Mouse (Mus musculus) cerebellum, adult 18-20 months (tissue): Measurements from ENCODE around the gene Satb1.

Source experiments
- DNase-seq, 2 experiments: peaks; one replicate each; pipeline ENCODE4 v3.0.0; 2021

Gene Satb1

DNA sequence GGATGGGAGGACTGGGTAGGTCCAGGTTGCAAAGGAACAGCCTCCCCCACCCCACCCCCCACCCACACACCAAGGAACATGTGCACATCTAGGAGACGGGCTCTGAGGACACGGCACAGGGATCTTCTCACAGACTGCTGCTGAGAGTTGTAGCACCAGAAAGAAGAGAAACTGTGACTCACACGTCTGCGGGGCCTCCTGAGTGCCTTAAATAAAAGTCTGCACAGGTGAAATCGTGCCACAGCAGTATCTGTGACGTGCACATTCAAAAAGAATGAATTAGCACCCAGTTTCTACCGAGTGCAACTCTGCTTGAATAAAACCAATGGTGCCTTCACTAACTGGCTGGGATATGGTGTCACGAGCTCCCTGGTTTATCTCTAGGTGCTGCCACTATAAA, 69.5 kb downstream of the Satb1 start:
- DNase-seq = no peak

- no peak for DNase-seq
These were observed 70.6 kb downstream of the Satb1 start for GRCm38 (mm10) chr17:51762503-51762902.

DNA sequence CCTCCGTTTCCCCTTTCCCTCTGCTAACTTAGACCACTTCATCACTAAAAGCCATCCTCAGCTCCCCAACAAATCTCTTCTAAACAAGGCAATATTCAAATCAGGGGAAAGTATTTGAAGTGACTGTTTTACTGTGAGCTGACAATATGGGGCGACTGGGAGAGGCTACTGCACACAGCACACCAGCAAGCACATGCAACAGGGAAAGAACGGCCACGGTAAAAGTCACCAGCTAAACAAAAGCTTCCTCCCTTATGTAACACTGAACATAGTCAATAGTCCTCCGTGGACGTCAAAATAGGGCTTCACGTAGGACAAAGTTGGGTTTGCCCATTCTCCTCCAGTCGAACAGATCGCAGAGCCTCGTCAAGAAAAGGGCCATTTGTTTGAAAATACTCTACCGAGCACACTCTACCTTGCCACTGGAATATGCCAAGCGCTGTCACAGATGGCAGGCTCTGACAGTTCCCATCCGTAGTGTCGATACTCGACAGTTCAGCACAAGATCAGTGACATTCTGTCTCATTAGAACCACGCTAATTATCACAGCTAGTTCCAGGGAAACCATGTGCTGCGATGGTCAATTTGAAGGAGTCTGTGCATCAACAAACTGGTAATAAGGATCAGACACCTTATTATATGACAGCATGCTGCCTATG, 72.0 kb downstream of the Satb1 start:
- peak in 1 of 2 experiments; percentile 16 for DNase-seq

DNA sequence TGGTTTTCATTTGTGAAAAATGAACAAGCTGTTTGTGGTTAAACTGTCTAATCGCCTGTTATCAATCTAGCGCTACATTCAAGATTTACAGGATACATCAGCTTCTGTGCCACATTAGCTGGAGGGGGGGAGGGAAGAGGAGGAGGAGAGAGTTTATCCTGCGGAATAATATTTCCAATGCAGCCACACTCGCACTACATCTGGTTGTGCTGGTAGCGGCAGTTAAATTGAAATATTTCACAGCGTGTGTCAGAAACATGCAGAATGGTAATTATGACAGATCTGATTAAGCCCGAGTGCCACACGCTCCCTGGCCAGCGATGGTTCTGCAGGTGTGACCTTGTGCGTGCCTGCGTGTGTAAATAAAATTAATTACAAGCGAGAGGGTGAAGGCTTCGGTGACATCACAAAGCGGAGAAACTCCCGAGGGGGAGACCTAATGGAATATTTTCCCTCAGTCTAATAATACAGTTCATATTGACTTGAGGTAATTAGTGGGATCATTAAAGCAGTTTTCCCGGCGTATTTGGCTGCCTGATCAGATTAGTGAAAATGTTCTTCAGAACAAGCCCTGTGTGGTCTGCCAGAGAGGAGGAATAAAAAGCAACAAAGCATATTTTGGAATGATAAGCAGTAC, 72.7 kb downstream of the Satb1 start:
- no peak for DNase-seq

DNA sequence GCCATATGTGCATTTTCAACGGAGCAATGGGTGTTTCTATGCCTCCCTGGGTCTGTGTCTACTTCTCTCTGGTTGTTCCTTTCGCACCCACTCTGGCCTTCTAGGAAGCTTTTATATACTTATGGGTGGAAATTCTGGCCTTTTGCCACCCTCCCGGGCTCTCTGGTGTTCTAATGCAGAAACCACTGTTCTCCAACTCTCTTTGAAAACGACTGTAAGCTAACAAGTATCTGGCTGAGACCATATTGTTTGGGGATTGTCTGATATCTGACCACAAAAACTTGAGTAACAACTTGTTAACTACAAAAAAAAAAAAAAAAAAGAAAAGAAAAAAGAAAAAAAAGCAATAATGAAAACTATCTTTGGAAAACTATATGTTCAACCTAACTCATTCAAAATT, 73.6 kb downstream of the Satb1 start:
- DNase-seq = no peak

GRCm38 (mm10) chr17:51752142-51752541, 80.9 kb downstream of the Satb1 start:
- DNase-seq = no peak

DNA sequence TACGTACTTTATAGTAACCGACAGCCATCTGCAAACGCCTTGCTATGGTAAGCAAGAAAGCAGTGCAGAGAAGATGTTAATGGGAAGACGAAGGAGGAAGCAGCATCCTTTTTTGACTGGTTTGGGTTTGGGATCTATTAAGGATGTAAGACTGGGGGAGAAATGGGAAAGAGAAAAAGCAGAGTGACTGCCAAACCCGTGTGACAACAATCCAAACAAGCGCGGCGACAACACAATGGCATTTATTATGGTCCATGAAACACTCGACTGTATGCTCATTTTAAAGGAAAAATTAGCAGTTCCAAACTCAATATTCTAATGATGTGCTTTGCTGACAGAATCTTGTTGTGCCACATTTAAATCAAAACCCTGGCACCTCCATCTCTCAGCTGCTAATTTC, 85.9 kb downstream of the Satb1 start:
- DNase-seq = no peak

DNA sequence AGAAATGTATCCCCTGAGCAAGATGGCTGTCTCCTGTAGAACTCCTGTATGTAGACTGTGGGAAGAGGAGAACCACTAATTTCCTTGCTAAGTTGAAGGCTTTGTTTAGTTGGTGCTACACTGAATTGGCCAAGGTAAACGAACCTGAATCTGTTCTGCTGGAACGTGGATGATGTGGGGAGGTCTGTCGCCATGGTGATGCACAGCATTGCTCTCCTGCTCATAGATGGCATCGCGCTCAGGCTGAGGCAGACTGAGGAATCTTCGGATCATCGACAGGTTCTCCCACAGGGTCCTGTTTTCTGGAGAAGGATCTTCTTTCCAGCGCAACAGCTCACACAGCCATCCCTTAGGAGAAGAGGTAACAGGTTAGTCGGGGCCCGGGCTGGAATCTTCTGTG, 90.6 kb downstream of the Satb1 start:
- DNase-seq = no peak

DNA sequence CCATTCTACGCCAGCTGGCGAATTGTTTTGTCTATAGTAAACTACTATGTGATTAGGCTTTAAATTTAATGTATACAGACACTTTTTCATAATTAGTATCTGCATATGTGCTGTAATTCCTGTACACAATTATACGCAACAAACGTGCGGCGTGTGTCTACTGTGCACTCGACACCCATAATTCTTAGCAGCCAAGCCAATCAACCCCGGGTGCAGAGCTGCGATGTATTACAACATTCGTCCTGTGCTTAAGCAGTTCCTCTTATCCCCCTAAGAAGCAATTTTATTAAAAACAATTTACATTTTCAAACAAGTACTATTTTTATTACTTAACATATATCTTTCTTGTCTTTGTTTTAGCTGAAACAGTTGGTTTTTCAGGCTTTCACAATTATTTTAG, 92.0 kb downstream of the Satb1 start:
- no peak for DNase-seq

DNA sequence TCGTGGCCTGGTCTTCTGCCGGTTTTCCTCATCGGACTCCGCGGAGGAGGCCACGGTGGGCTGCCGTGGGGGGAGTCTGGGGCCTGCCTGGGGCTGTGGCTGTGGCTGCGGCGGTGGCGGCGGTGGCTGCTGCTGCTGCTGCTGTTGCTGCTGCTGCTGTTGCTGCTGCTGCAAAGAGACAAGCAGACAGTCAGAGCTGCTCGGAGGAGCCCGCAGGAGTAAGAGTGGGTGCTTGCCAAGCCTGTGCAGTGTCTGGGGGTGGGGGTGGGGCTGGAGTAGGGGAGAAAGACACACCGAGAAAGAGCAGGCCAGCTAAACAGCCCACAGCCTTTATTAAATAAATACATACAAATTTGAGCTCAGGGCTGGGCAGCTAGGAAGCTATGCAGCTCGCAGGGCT, 92.8 kb downstream of the Satb1 start:
- no peak for DNase-seq

- no peak for DNase-seq
These were observed 108.6 kb downstream of the Satb1 start for GRCm38 (mm10) chr17:51724486-51724885.

DNA sequence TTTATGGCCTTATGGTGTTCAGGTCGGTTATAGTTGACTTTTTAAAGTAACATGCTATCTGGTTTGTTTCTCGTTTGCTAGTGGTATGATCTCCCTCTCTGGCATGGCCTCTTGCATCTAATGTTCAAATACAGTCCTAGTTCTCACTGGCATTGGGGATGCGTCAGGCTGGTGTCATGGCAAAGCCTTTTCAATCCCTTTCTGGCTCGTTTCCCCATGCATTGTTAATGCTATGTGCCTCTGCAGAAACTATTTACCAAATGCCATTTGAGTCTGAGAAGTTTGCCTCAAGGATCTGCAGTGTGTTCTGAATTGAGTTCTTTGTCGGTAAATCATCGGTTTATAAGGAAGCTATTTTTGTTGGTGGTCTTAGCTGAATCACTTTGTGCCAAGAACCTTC, 137.4 kb downstream of the Satb1 start:
- no peak for DNase-seq

DNA sequence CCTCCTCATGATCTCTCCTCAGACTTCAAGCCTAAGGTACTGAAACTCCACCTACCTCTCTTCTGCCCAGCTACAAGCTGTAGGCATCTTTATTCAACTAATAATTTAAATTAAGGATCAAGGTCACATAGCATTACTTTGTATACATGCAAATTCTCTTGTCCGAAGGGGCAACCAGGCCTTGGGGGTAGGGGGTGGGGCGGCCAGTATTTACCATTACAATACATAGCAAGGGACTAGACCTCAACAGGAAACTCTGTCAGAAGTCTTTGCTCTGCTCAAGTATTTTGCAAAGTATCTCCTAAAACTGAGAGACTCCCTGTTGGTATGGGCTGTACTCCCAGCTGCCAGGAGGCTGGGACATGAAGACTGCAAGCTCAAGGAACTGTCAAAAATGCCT, 137.8 kb downstream of the Satb1 start:
- DNase-seq = no peak

DNA sequence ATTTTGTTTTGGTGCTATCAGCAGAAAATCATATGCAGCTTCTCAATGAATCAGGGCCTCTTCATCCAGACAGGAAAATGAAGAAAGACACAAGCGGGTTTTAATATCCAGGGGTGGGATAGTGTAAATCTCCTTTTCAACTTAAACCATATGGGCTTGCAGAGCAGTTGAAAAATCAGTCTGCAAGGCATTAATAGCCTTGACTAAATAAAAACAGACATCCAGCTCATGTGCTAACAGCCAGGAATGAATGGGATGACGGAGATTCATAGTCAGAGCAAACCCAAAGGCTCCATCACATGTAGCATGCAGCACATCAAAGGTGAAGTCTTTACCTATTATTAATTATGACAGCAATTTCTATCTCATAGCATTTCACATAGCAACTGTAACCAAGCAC, 142.6 kb downstream of the Satb1 start:
- DNase-seq = no peak

GRCm38 (mm10) chr17:51687226-51687625, 145.9 kb downstream of the Satb1 start:
- DNase-seq = no peak
